ENCODE assay signal across 8 mouse cellular contexts in the genomic region with DNA sequence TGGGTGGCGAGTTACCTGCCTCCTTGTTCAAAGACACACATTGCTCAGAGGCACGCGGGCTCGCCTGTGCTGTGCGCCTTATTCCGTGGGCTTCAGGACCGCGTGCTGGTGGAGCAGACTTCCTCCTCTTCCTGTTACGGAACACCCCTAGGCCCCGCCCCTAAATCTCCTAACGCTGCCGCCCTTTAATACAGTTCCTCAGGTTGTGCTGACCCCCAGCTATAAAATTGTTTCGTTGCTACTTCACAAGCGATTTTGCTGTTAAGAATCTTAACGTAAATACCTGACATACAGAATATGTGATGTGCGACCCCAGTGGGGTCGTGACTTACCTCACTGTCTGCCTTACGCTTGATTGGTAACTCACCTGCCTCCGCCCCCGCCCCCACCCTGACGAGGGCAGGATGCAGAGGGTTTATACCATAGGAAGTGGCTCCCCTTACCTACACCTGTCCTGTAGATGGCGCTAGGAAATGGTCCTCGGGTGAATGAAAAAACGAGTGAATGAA. TPM values are rescaled to one million over a fixed set of nuclear protein-coding genes. Genes with fewer than 3 reads are reported as not detected.
DNase-seq lines count a peak whose midpoint lies in the region; ATAC-seq and TF ChIP-seq lines count a peak whose summit lies in the region.

No protein-coding gene starts in this region.

- no peak for DNase-seq in heart, adult 2 months
- no peak for DNase-seq in heart, adult 11 months
- DNase-seq in ES-CJ7 (ENCODE audit: low read depth, low spot score): peak; percentile 85
- peak; percentile 19 to 29 for DNase-seq in lung, postnatal 4 days
- no peak for DNase-seq in left cerebral cortex, postnatal 36 days (ENCODE audit: low spot score in 2 of 2)
- DNase-seq in cerebellum, adult 11 months: no peak

- H3K79me2 ChIP-seq in heart, adult 2 months (replicated peaks; ENCODE audit: control insufficient read depth, insufficient read depth, low read length): no peaks in the 10 kb centered on the region

- H3K36me3 ChIP-seq in heart, adult 2 months (ENCODE audit: control insufficient read depth, insufficient read depth, low read length): no peaks in the 10 kb centered on the region
- H3K36me3 ChIP-seq in embryonic facial prominence, embryonic 15.5 days: no peaks in the 10 kb centered on the region
- H3K36me3 ChIP-seq in kidney, embryonic 16.5 days (ENCODE audit: insufficient read depth, low read length): no peaks in the 10 kb centered on the region

- no peak overlapping the region for H3K27ac ChIP-seq in heart, adult 2 months
- no peak overlapping the region for H3K27ac ChIP-seq in embryonic facial prominence, embryonic 15.5 days (replicated peaks)
- H3K27ac ChIP-seq in kidney, embryonic 16.5 days (ENCODE audit: low read length): no peak overlapping the region

- H3K27me3 ChIP-seq in heart, adult 2 months (ENCODE audit: control insufficient read depth, insufficient read depth, low read length): peaks cover 1% of the 10 kb centered on the region; the same call in 1 of the 2 replicates
- H3K27me3 ChIP-seq in embryonic facial prominence, embryonic 15.5 days: no peaks in the 10 kb centered on the region
- H3K27me3 ChIP-seq in kidney, embryonic 16.5 days (ENCODE audit: insufficient read depth, low read length): no peaks in the 10 kb centered on the region

- TF ChIP-seq EP300 in heart, adult 2 months (IDR thresholded peaks at IDR 0.05; ENCODE audit: insufficient read depth, low read depth, low read length): no peak

- no peak; the same call in 1 of the 2 replicates for ATAC-seq in embryonic facial prominence, embryonic 15.5 days (ENCODE audit: insufficient number of reproducible peaks, low FRiP score, low TSS enrichment, low read depth)
- ATAC-seq in kidney, embryonic 16.5 days (ENCODE audit: low FRiP score, low TSS enrichment): peak; percentile 69

- no peak overlapping the region for H3K4me3 ChIP-seq in heart, adult 2 months
- H3K4me3 ChIP-seq in embryonic facial prominence, embryonic 15.5 days (replicated peaks): peak overlapping the region; percentile 33
- H3K4me3 ChIP-seq in kidney, embryonic 16.5 days (ENCODE audit: low read length): peak overlapping the region; percentile 42

- intact Hi-C loops in heart, adult 2 months (cut with DNase I): no loop called here
- intact Hi-C loops in left cerebral cortex, postnatal 36 days (cut with DNase I): no loop called here

- 2% methylated on average over 24 of the region's 24 CpGs for WGBS in heart, adult 2 months
- WGBS in embryonic facial prominence, embryonic 15.5 days: 2% methylated on average over 24 of the region's 24 CpGs
- WGBS in kidney, embryonic 16.5 days: 2% methylated on average over 24 of the region's 24 CpGs

- H3K4me1 ChIP-seq in heart, adult 2 months (ENCODE audit: control insufficient read depth, insufficient read depth, low read length): no peaks in the 10 kb centered on the region
- peaks cover 11% of the 10 kb centered on the region; the same call in 1 of the 2 replicates for H3K4me1 ChIP-seq in embryonic facial prominence, embryonic 15.5 days
- H3K4me1 ChIP-seq in kidney, embryonic 16.5 days (ENCODE audit: insufficient read depth, low read length): peaks cover 6% of the 10 kb centered on the region; the same call in 1 of the 2 replicates

- no peak overlapping the region for H3K9ac ChIP-seq in heart, adult 2 months (ENCODE audit: low read depth, low read length)
- H3K9ac ChIP-seq in embryonic facial prominence, embryonic 15.5 days: no peak overlapping the region
- H3K9ac ChIP-seq in kidney, embryonic 16.5 days (replicated peaks; ENCODE audit: low read length): peak overlapping the region; percentile 49; the same call in 1 of the 2 replicates

- H3K4me2 ChIP-seq in embryonic facial prominence, embryonic 15.5 days (replicated peaks): peak overlapping the region; percentile 48
- peak overlapping the region; percentile 69 for H3K4me2 ChIP-seq in kidney, embryonic 16.5 days (replicated peaks; ENCODE audit: low read depth, low read length)

- TF ChIP-seq CTCF in heart, adult 2 months (IDR thresholded peaks at IDR 0.05): peak; percentile 33

- TF ChIP-seq POLR2A in heart, adult 2 months (IDR thresholded peaks at IDR 0.05; ENCODE audit: insufficient read depth, low read depth, low read length): no peak

- no peaks in the 10 kb centered on the region for H3K9me3 ChIP-seq in embryonic facial prominence, embryonic 15.5 days (replicated peaks)
- no peaks in the 10 kb centered on the region for H3K9me3 ChIP-seq in kidney, embryonic 16.5 days (ENCODE audit: low read length)

RNA-seq across cellular contexts. Expression of a gene that starts 45.1 kb away (rescaled TPM):
- under 1 TPM in 1 of 2 experiments, not detected in 1; 0.02 TPM for total RNA-seq in heart, adult 2 months (2021)
- 0.09 TPM in 1 of 2 replicates, not detected in the other for polyA plus RNA-seq in heart, adult 2 months (2012; rRNA removed)
- 4.3 and 5.5 TPM in 2 replicates for polyA plus RNA-seq in embryonic facial prominence, embryonic 15.5 days (2015; fragmentation: Nextera tagmentation; extraction: Ambion mirVana)
- 8.1 and 8.2 TPM in 2 replicates for polyA plus RNA-seq in kidney, embryonic 16.5 days (2015; fragmentation: Nextera tagmentation; extraction: Ambion mirVana)
- 100 to 1,000 TPM; 222 to 250 TPM for total RNA-seq in left cerebral cortex, postnatal 36 days (2021)

Comparison
In these comparisons a context has a peak if more than half of its experiments do, and no peak if none do; other contexts are left out.
1. DNase-seq: peak in ES-CJ7 (single experiment) and lung, postnatal 4 days (2 of 2); none in heart, adult 2 months (0 of 2), heart, adult 11 months (single experiment), left cerebral cortex, postnatal 36 days (0 of 2) and cerebellum, adult 11 months (single experiment).